Mouse (Mus musculus) erythroblast, embryonic 14.5 days (primary cell): ENCODE measurements around the gene Pnrc2.

ENCODE experiments used
- GATA1 ChIP-seq: IDR thresholded peaks from 2 replicates; pipeline ENCODE4 v1.6.1; 2012; ENCODE audit warnings: low read length, inconsistent platforms, mixed read lengths
- TAL1 ChIP-seq: IDR thresholded peaks from 3 replicates; pipeline ENCODE4 v1.6.1; 2012; ENCODE audit warnings: low read length, inconsistent platforms, mixed read lengths

GRCm38 (mm10) chr4:135912835-135913234, 39.2 kb upstream of the Pnrc2 start:
- TF ChIP-seq TAL1 = no peak
- no peak for TF ChIP-seq GATA1
